Mouse (Mus musculus): ENCODE results near the gene Pparg.

GRCm38 (mm10) chr6:115489831-115490230 lies 129.1 kb downstream of the Pparg start:
- TF ChIP-seq CTCF (IDR thresholded peaks at IDR 0.05; ENCODE audit: control insufficient read depth, insufficient read depth, low read length) (no peak), POLR2A (IDR thresholded peaks at IDR 0.05; ENCODE audit: borderline replicate concordance, control insufficient read depth, low read depth, low read length) (no peak)

Data from bone marrow, adult 2 months (tissue).